Mouse (Mus musculus) brain, embryonic 14.5 days (tissue): ENCODE measurements around the gene Robo3.

Source experiments
- CTCF ChIP-seq: fragments of 200-500 bp; IDR thresholded peaks from 2 replicates; pipeline ENCODE4 v1.5.1; 2012; ENCODE audit warnings: inconsistent platforms, mild to moderate bottlenecking, moderate library complexity, borderline replicate concordance; ENCODE audit not compliant: insufficient read depth, insufficient read length; ENCODE audit errors: extremely low read depth
- POLR2A ChIP-seq: fragments of 200-500 bp; IDR thresholded peaks from 2 replicates; pipeline ENCODE4 v1.6.1; 2012; ENCODE audit warnings: mild to moderate bottlenecking, inconsistent platforms, borderline replicate concordance; ENCODE audit not compliant: poor library complexity, insufficient read depth, insufficient read length, severe bottlenecking; ENCODE audit errors: extremely low read depth

DNA sequence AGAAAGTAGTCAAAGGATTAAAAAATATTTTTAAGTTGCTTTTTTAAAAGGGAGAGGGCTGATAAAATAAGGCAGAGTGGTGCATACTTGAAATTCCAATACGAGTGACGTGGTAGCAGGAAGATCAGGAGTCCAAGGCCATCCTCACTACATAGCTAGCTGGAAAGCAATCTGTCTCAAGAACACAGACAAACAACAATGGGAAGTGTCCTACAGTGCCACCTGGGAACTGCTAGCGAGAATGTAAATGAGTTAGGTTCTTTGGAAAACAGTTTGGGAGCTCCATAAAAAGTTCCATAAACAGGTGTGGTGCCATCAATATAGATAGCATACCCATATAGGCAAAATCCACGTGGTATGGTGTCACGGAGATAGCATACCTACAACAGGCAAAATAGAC is 67.3 kb downstream of the Robo3 start:
- TF ChIP-seq POLR2A: no peak
- TF ChIP-seq CTCF: no peak
